Mouse (Mus musculus) lung, embryonic 16.5 days (tissue): ENCODE data around the gene Ifit1bl2. TPM values are rescaled to one million over a fixed set of nuclear protein-coding genes. Genes with fewer than 3 reads are reported as not detected.
"Not testable (repeated sequence)": the region's sequence is repeated elsewhere in the genome, so short reads cannot be mapped to it uniquely, and the experiment has no call there.

Source experiments
- ATAC-seq: fragments of 200-750 bp; cut with Nextera tagmentation; 2 replicates; pipeline ENCODE4 v1.8.0; 2017; ENCODE audit warnings: low read depth, mild to moderate bottlenecking, moderate library complexity
- H3K27ac ChIP-seq: fragments of 300-500 bp; sonication (generic); 2 replicates; pipeline ENCODE4 v1.5.1; 2014; ENCODE audit warnings: mild to moderate bottlenecking, control low read depth, low read length
- H3K27me3 ChIP-seq: fragments of 300-500 bp; sonication (generic); 2 replicates; pipeline ENCODE4 v1.6.1; 2014; ENCODE audit warnings: low read depth, low read length, mixed read lengths; ENCODE audit not compliant: control insufficient read depth, insufficient read depth
- H3K36me3 ChIP-seq: fragments of 300-500 bp; sonication (generic); 2 replicates; pipeline ENCODE4 v1.6.1; 2014; ENCODE audit warnings: low read length; ENCODE audit not compliant: control insufficient read depth, insufficient read depth
- H3K4me1 ChIP-seq: fragments of 300-500 bp; sonication (generic); replicated peaks from 2 replicates; pipeline ENCODE4 v1.6.1; 2014; ENCODE audit warnings: low read length, mixed read lengths; ENCODE audit not compliant: control insufficient read depth, insufficient read depth
- H3K4me2 ChIP-seq: fragments of 300-500 bp; sonication (generic); 2 replicates; pipeline ENCODE4 v1.6.1; 2014; ENCODE audit warnings: low read depth, low read length, control low read depth
- H3K4me3 ChIP-seq: fragments of 300-500 bp; sonication (generic); 2 replicates; pipeline ENCODE4 v1.5.1; 2014; ENCODE audit warnings: mild to moderate bottlenecking, low read length, control low read depth
- H3K9ac ChIP-seq: fragments of 300-500 bp; sonication (generic); 2 replicates; pipeline ENCODE4 v1.6.1; 2014; ENCODE audit warnings: low read length, control low read depth
- H3K9me3 ChIP-seq: fragments of 300-500 bp; sonication (generic); 2 replicates; pipeline ENCODE4 v1.6.1; 2016; ENCODE audit warnings: low read length; ENCODE audit not compliant: control insufficient read depth
- WGBS: fragments of 180-500 bp; shearing (Covaris S2); extraction: QIAGEN DNeasy Blood & Tissue Kit; methylation state at CpG from one replicate; pipeline ENCODE4 v1.1.7; 2014; 5-methylcytosine and 5-hydroxymethylcytosine counted together
- polyA plus RNA-seq: library from polyadenylated mRNA; unstranded; fragments of >200 nt; fragmentation: Nextera tagmentation; extraction: Ambion mirVana; gene quantifications from 2 replicates; pipeline ENCODE4 v1.2.1, GENCODE M21; 2015

Gene Ifit1bl2
- polyA plus RNA-seq, 1 experiment from 2014 or later, result 0.11 TPM

GRCm38 (mm10) chr19:34623781-34624180 is 16.8 kb downstream of the Ifit1bl2 start:
- 86% methylated on average over 6 of the region's 6 CpGs for WGBS
- Histone ChIP-seq H3K27ac (no peak overlapping the region), H3K4me2 (no peak overlapping the region), H3K4me3 (no peak overlapping the region), H3K27me3 (no peaks in the 10 kb centered on the region), H3K9me3 (no peaks in the 10 kb centered on the region), H3K36me3 (no peaks in the 10 kb centered on the region), H3K9ac (no peak overlapping the region), H3K4me1 (no peaks in the 10 kb centered on the region)
- ATAC-seq, result no peak

GRCm38 (mm10) chr19:34620871-34621270 is 19.7 kb downstream of the Ifit1bl2 start:
- H3K4me1 ChIP-seq, result no peaks in the 10 kb centered on the region
- ATAC-seq, result no peak
- no peak overlapping the region for H3K27ac ChIP-seq
- no peak overlapping the region for H3K4me3 ChIP-seq
- H3K36me3 ChIP-seq, result no peaks in the 10 kb centered on the region
- no peak overlapping the region for H3K9ac ChIP-seq
- H3K27me3 ChIP-seq, result no peaks in the 10 kb centered on the region
- 75% methylated on average over 5 of the region's 5 CpGs for WGBS
- no peaks in the 10 kb centered on the region for H3K9me3 ChIP-seq
- no peak overlapping the region for H3K4me2 ChIP-seq

GRCm38 (mm10) chr19:34612243-34613001 is 28.1 kb downstream of the Ifit1bl2 start:
- not testable (repeated sequence) for H3K4me1 ChIP-seq, H3K36me3 ChIP-seq, H3K4me3 ChIP-seq, ATAC-seq, H3K9ac ChIP-seq, H3K9me3 ChIP-seq, H3K27me3 ChIP-seq, H3K4me2 ChIP-seq, H3K27ac ChIP-seq
- 71% methylated on average over 5 of the region's 11 CpGs for WGBS

GRCm38 (mm10) chr19:34610118-34610517 is 30.4 kb downstream of the Ifit1bl2 start:
- H3K4me3 ChIP-seq, H3K36me3 ChIP-seq, ATAC-seq, H3K27me3 ChIP-seq, H3K4me1 ChIP-seq, H3K9me3 ChIP-seq, H3K27ac ChIP-seq, H3K9ac ChIP-seq, H3K4me2 ChIP-seq: not testable (repeated sequence)
- WGBS, result 63% methylated on average over 3 of the region's 3 CpGs

GRCm38 (mm10) chr19:34607237-34608051 is 33.1 kb downstream of the Ifit1bl2 start, which contains the start of gene Ifit3b:
Gene Ifit3b (plus strand): TSS chr19:34607970.
- not testable (repeated sequence) for H3K9ac ChIP-seq, H3K27me3 ChIP-seq, H3K36me3 ChIP-seq, H3K4me2 ChIP-seq, H3K4me1 ChIP-seq, H3K9me3 ChIP-seq, H3K4me3 ChIP-seq, H3K27ac ChIP-seq
- peak; percentile 64 for ATAC-seq
- WGBS, result 33% methylated on average over 4 of the region's 4 CpGs

- H3K9ac ChIP-seq, result no peak overlapping the region
- no peak overlapping the region for H3K27ac ChIP-seq
- no peaks in the 10 kb centered on the region for H3K27me3 ChIP-seq
- H3K36me3 ChIP-seq, result no peaks in the 10 kb centered on the region
- H3K4me1 ChIP-seq, result no peaks in the 10 kb centered on the region
- H3K4me2 ChIP-seq, result no peak overlapping the region
- no peak for ATAC-seq
- 82% methylated on average over 3 of the region's 3 CpGs for WGBS
- H3K4me3 ChIP-seq, result no peak overlapping the region
- H3K9me3 ChIP-seq, result no peaks in the 10 kb centered on the region
Observed at GRCm38 (mm10) chr19:34605472-34605871, 35.1 kb downstream of the Ifit1bl2 start.

GRCm38 (mm10) chr19:34601888-34602287 is 38.7 kb downstream of the Ifit1bl2 start, which contains the start of gene Ifit1bl1:
Gene Ifit1bl1 (minus strand): TSS chr19:34601956.
- WGBS, result 30% methylated on average over 1 of the region's 1 CpGs
- H3K27me3 ChIP-seq, H3K4me2 ChIP-seq, H3K4me1 ChIP-seq, H3K9ac ChIP-seq, H3K36me3 ChIP-seq, H3K9me3 ChIP-seq, H3K4me3 ChIP-seq, H3K27ac ChIP-seq: not testable (repeated sequence)
- peak; percentile 23; the same call in 1 of the 2 replicates for ATAC-seq

- H3K36me3 ChIP-seq, H3K27ac ChIP-seq, ATAC-seq, H3K4me1 ChIP-seq, H3K4me3 ChIP-seq, H3K4me2 ChIP-seq, H3K27me3 ChIP-seq, H3K9ac ChIP-seq, H3K9me3 ChIP-seq: not testable (repeated sequence)
Observed at GRCm38 (mm10) chr19:34599250-34599649, 41.3 kb downstream of the Ifit1bl2 start.

GRCm38 (mm10) chr19:34598341-34598740 is 42.2 kb downstream of the Ifit1bl2 start:
- no peak overlapping the region for H3K4me2 ChIP-seq
- H3K9me3 ChIP-seq, result no peaks in the 10 kb centered on the region
- H3K27ac ChIP-seq, result no peak overlapping the region
- H3K4me1 ChIP-seq, result peaks cover 4% of the 10 kb centered on the region
- H3K36me3 ChIP-seq, result no peaks in the 10 kb centered on the region
- no peak overlapping the region for H3K4me3 ChIP-seq
- 63% methylated on average over 2 of the region's 2 CpGs for WGBS
- no peaks in the 10 kb centered on the region for H3K27me3 ChIP-seq
- no peak overlapping the region for H3K9ac ChIP-seq
- peak; percentile 64 for ATAC-seq
